ENCODE assay signal across 8 mouse cellular contexts in the genomic region with DNA sequence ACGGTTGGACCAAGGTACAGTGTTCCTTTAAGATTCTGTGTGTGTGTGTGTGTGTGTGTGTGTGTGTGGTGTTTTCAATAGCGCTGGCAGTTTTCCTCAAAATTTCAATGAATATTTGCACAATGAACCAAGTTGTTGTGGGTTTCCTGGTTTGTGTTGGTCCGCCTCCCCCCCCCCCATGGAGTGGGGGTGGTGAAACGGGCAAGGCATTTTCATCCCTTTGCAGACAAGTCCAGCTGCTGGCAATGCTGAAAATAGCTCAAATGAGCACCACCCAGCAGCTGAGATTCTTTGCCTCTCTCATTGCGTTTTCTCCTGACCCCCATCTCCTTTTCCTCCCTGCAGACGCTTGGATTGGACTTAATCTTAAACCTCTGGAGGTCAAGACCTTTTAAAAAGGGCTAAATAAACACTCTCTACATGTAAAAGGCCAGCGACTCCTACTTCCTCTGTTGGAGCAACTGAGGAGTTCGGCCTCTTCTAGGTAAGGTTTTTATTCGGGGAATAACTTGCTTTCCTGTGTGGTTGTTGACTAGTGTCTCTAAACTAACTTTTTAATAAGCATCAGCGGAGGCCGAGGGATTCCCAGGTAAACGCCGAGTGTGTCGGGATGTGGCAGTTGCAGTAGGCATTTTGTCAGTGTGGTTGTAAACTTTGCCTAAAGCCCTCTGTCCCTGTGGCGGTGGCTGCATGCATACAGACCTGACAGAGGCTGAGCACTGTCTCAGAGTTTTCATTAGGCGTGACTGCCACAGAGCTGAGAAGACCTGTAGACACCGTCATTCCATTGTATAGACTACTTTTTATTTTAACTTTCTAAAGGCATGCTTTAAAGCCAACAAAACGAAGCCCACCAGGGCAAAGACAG.
A peak's percentile ranks its signal among the peaks of the same experiment; 100 is the strongest.
DNase-seq lines count a peak whose midpoint lies in the region; ATAC-seq and TF ChIP-seq lines count a peak whose summit lies in the region.

No protein-coding gene starts in this region.

- H3K27ac ChIP-seq in hindbrain, postnatal 0 days: peak overlapping the region; percentile 26; the same call in 1 of the 2 replicates

- 0 out of 2 replicates have a peak, but pooled peaks cover 5% of the 10 kb centered on the region for H3K4me1 ChIP-seq in hindbrain, postnatal 0 days (ENCODE audit: insufficient read depth, low read length)

- H3K4me2 ChIP-seq in hindbrain, postnatal 0 days (ENCODE audit: low read depth, low read length): peak overlapping the region; percentile 25

- DNase-seq in frontal cortex, postnatal 25 days (ENCODE audit: low spot score in 2 of 2): no peak
- peak; percentile 39 for DNase-seq in embryo, embryonic 11 days
- DNase-seq in hindbrain, postnatal 0 days (ENCODE audit: low spot score): peak; percentile 47
- peak; percentile 56 for DNase-seq in lung, postnatal 36 days
- DNase-seq in B cell, adult 2 months: no peak
- no peak for DNase-seq in right cerebral cortex, postnatal 25 days
- no peak for DNase-seq in right cerebral cortex, postnatal 14 days

- 0 out of 2 replicates have a peak overlapping the region, but pooled peaks have one; percentile 13 for H3K9ac ChIP-seq in hindbrain, postnatal 0 days (replicated peaks; ENCODE audit: low read length)

- peaks cover 5% of the 10 kb centered on the region; the same call in 1 of the 2 replicates for H3K36me3 ChIP-seq in hindbrain, postnatal 0 days (ENCODE audit: insufficient read depth, low read length)

- H3K27me3 ChIP-seq in hindbrain, postnatal 0 days (ENCODE audit: insufficient read depth, low read length): no peaks in the 10 kb centered on the region

- H3K4me3 ChIP-seq in hindbrain, postnatal 0 days (ENCODE audit: low read length): peak overlapping the region; percentile 4; the same call in 1 of the 2 replicates

- 42% methylated on average over 18 of the region's 18 CpGs for WGBS in hindbrain, postnatal 0 days

- no peaks in the 10 kb centered on the region for H3K9me3 ChIP-seq in hindbrain, postnatal 0 days (ENCODE audit: low read length)

- ATAC-seq in frontal cortex, adult (ENCODE audit: low TSS enrichment): peak; percentile 32; the same call in 1 of the 2 replicates
- ATAC-seq in hindbrain, postnatal 0 days: 0 out of 2 replicates have a peak, but pooled peaks have one; percentile 66

- TF ChIP-seq CTCF in hindbrain, postnatal 0 days (IDR thresholded peaks at IDR 0.05; ENCODE audit: low read depth): no peak

Comparison
In these comparisons a context has a peak if more than half of its experiments do, and no peak if none do; other contexts are left out.
1. DNase-seq: peak in embryo, embryonic 11 days (single experiment), hindbrain, postnatal 0 days (single experiment) and lung, postnatal 36 days (single experiment); none in frontal cortex, postnatal 25 days (0 of 2), B cell, adult 2 months (0 of 2), right cerebral cortex, postnatal 25 days (single experiment) and right cerebral cortex, postnatal 14 days (single experiment).